Mouse (Mus musculus): ENCODE data around the gene Kcnd1. TPM values are rescaled to one million over a fixed set of nuclear protein-coding genes. Genes with fewer than 3 reads are reported as not detected.
"Not testable (repeated sequence)": the region's sequence is repeated elsewhere in the genome, so short reads cannot be mapped to it uniquely, and the experiment has no call there.

Kcnd1 gene
- polyA plus RNA-seq, 1 experiment from 2014 or later, result 1.3 TPM

- Histone ChIP-seq H3K4me3 (no peak overlapping the region), H3K36me3 (peaks cover 13% of the 10 kb centered on the region), H3K9me3 (no peaks in the 10 kb centered on the region), H3K27ac (no peak overlapping the region), H3K9ac (no peak overlapping the region), H3K4me1 (peaks cover 5% of the 10 kb centered on the region; the same call in 1 of the 2 replicates), H3K4me2 (no peak overlapping the region), H3K27me3 (no peaks in the 10 kb centered on the region)
- WGBS, result 24% methylated on average over 7 of the region's 7 CpGs
- no peak for ATAC-seq (ENCODE audit: insufficient number of reproducible peaks, low FRiP score, low TSS enrichment, low read depth)
These were observed 27.1 kb upstream of the Kcnd1 start for GRCm38 (mm10) chrX:7795016-7795415.

GRCm38 (mm10) chrX:7797327-7797726 is 24.8 kb upstream of the Kcnd1 start:
- Histone ChIP-seq H3K27me3 (no peaks in the 10 kb centered on the region), H3K4me2 (no peak overlapping the region), H3K9ac (no peak overlapping the region), H3K4me3 (no peak overlapping the region), H3K9me3 (no peaks in the 10 kb centered on the region), H3K4me1 (no peaks in the 10 kb centered on the region), H3K36me3 (peaks cover 20% of the 10 kb centered on the region), H3K27ac (no peak overlapping the region)
- ATAC-seq (ENCODE audit: insufficient number of reproducible peaks, low FRiP score, low TSS enrichment, low read depth), result no peak
- WGBS, result 87% methylated on average over 3 of the region's 3 CpGs

GRCm38 (mm10) chrX:7802157-7802556 is 19.9 kb upstream of the Kcnd1 start:
- not testable (repeated sequence) for H3K27ac ChIP-seq; H3K4me3 ChIP-seq; H3K27me3 ChIP-seq; H3K9me3 ChIP-seq; ATAC-seq (ENCODE audit: insufficient number of reproducible peaks, low FRiP score, low TSS enrichment, low read depth); H3K9ac ChIP-seq; H3K4me1 ChIP-seq; H3K4me2 ChIP-seq
- 73% methylated on average over 2 of the region's 2 CpGs for WGBS
- peaks cover 31% of the 10 kb centered on the region for H3K36me3 ChIP-seq

GRCm38 (mm10) chrX:7815016-7815415 is 7.1 kb upstream of the Kcnd1 start:
- not testable (repeated sequence) for H3K27me3 ChIP-seq; H3K4me2 ChIP-seq; H3K4me1 ChIP-seq; H3K9me3 ChIP-seq; H3K9ac ChIP-seq; H3K27ac ChIP-seq; ATAC-seq (ENCODE audit: insufficient number of reproducible peaks, low FRiP score, low TSS enrichment, low read depth); H3K4me3 ChIP-seq
- peaks cover 39% of the 10 kb centered on the region for H3K36me3 ChIP-seq
- 52% methylated on average over 8 of the region's 8 CpGs for WGBS

- H3K36me3 ChIP-seq, result no peaks in the 10 kb centered on the region
- H3K4me2 ChIP-seq, result no peak overlapping the region
- H3K9me3 ChIP-seq, result no peaks in the 10 kb centered on the region
- no peaks in the 10 kb centered on the region for H3K27me3 ChIP-seq
- no peak overlapping the region for H3K9ac ChIP-seq
- 87% methylated on average over 1 of the region's 1 CpGs for WGBS
- H3K4me1 ChIP-seq, result no peaks in the 10 kb centered on the region
- H3K4me3 ChIP-seq, result no peak overlapping the region
- no peak overlapping the region for H3K27ac ChIP-seq
- ATAC-seq (ENCODE audit: insufficient number of reproducible peaks, low FRiP score, low TSS enrichment, low read depth), result no peak
These were observed 15.1 kb downstream of the Kcnd1 start for GRCm38 (mm10) chrX:7837146-7837545.

- Histone ChIP-seq H3K27ac (peak overlapping the region; percentile 63; the same call in 1 of the 2 replicates), H3K4me2 (peak overlapping the region; percentile 42)
- WGBS, result 19% methylated on average over 7 of the region's 7 CpGs
These were observed 18.7 kb downstream of the Kcnd1 start for GRCm38 (mm10) chrX:7840842-7841162.

GRCm38 (mm10) chrX:7841163-7842162 is 19.4 kb downstream of the Kcnd1 start, which contains the start of gene Otud5:
Gene Otud5, plus strand, starts transcription at chrX:7841364.
- peak; percentile 97 for ATAC-seq (ENCODE audit: insufficient number of reproducible peaks, low FRiP score, low TSS enrichment, low read depth)
- Histone ChIP-seq H3K9ac (peak within 1 kb of the TSS; percentile 67), H3K36me3 (no peaks in the 10 kb centered on the region), H3K4me1 (no peaks in the 10 kb centered on the region), H3K4me3 (peak within 1 kb of the TSS; percentile 68), H3K4me2 (peak within 1 kb of the TSS; percentile 56), H3K27ac (peak within 1 kb of the TSS; percentile 94), H3K9me3 (no peaks in the 10 kb centered on the region), H3K27me3 (no peaks in the 10 kb centered on the region)
- WGBS, result 19% methylated on average over 74 of the region's 74 CpGs

More at GRCm38 (mm10) chrX:7840842-7841162, 18.7 kb downstream of the Kcnd1 start:
- Histone ChIP-seq H3K9me3 (no peaks in the 10 kb centered on the region), H3K9ac (no peak overlapping the region), H3K4me3 (peak overlapping the region; percentile 68), H3K36me3 (no peaks in the 10 kb centered on the region), H3K4me1 (no peaks in the 10 kb centered on the region), H3K27me3 (no peaks in the 10 kb centered on the region)
- ATAC-seq (ENCODE audit: insufficient number of reproducible peaks, low FRiP score, low TSS enrichment, low read depth), result no peak

- H3K36me3 ChIP-seq, result no peaks in the 10 kb centered on the region
- no peaks in the 10 kb centered on the region for H3K4me1 ChIP-seq
- H3K27ac ChIP-seq, result peak overlapping the region; percentile 91
- no peak for ATAC-seq (ENCODE audit: insufficient number of reproducible peaks, low FRiP score, low TSS enrichment, low read depth)
- H3K9me3 ChIP-seq, result no peaks in the 10 kb centered on the region
- H3K4me2 ChIP-seq, result peak overlapping the region; percentile 56
- H3K9ac ChIP-seq, result peak overlapping the region; percentile 67
- 27% methylated on average over 42 of the region's 42 CpGs for WGBS
- no peaks in the 10 kb centered on the region for H3K27me3 ChIP-seq
- H3K4me3 ChIP-seq, result peak overlapping the region; percentile 68
These were observed 20.2 kb downstream of the Kcnd1 start for GRCm38 (mm10) chrX:7842318-7842717.

- Histone ChIP-seq H3K4me3 (no peak overlapping the region), H3K9me3 (no peaks in the 10 kb centered on the region), H3K9ac (no peak overlapping the region), H3K36me3 (0 out of 2 replicates have a peak, but pooled peaks cover 3% of the 10 kb centered on the region), H3K4me2 (no peak overlapping the region), H3K27ac (no peak overlapping the region), H3K4me1 (no peaks in the 10 kb centered on the region), H3K27me3 (no peaks in the 10 kb centered on the region)
- WGBS, result 62% methylated on average over 2 of the region's 2 CpGs
- no peak for ATAC-seq (ENCODE audit: insufficient number of reproducible peaks, low FRiP score, low TSS enrichment, low read depth)
These were observed 25.8 kb downstream of the Kcnd1 start for GRCm38 (mm10) chrX:7847845-7848244.

- Histone ChIP-seq H3K9ac (no peak overlapping the region), H3K36me3 (0 out of 2 replicates have a peak, but pooled peaks cover 3% of the 10 kb centered on the region), H3K4me2 (no peak overlapping the region), H3K9me3 (no peaks in the 10 kb centered on the region), H3K4me1 (no peaks in the 10 kb centered on the region), H3K4me3 (no peak overlapping the region), H3K27me3 (no peaks in the 10 kb centered on the region), H3K27ac (no peak overlapping the region)
- WGBS, result 42% methylated on average over 2 of the region's 2 CpGs
- ATAC-seq (ENCODE audit: insufficient number of reproducible peaks, low FRiP score, low TSS enrichment, low read depth), result no peak
These were observed 32.5 kb downstream of the Kcnd1 start for GRCm38 (mm10) chrX:7854578-7854977.

GRCm38 (mm10) chrX:7859191-7859753 is 37.2 kb downstream of the Kcnd1 start:
- Histone ChIP-seq H3K27me3 (no peaks in the 10 kb centered on the region), H3K36me3 (0 out of 2 replicates have a peak, but pooled peaks cover 4% of the 10 kb centered on the region), H3K9ac (no peak overlapping the region), H3K27ac (no peak overlapping the region), H3K4me1 (no peaks in the 10 kb centered on the region), H3K4me3 (no peak overlapping the region), H3K9me3 (no peaks in the 10 kb centered on the region), H3K4me2 (no peak overlapping the region)
- WGBS, result 75% methylated on average over 3 of the region's 3 CpGs
- no peak for ATAC-seq (ENCODE audit: insufficient number of reproducible peaks, low FRiP score, low TSS enrichment, low read depth)

- no peaks in the 10 kb centered on the region for H3K27me3 ChIP-seq
- no peak overlapping the region for H3K9ac ChIP-seq
- WGBS, result 88% methylated on average over 1 of the region's 1 CpGs
- no peak overlapping the region for H3K4me2 ChIP-seq
- peaks cover 11% of the 10 kb centered on the region; the same call in 1 of the 2 replicates for H3K36me3 ChIP-seq
- no peaks in the 10 kb centered on the region for H3K9me3 ChIP-seq
- ATAC-seq (ENCODE audit: insufficient number of reproducible peaks, low FRiP score, low TSS enrichment, low read depth), result no peak
- H3K4me3 ChIP-seq, result no peak overlapping the region
- H3K27ac ChIP-seq, result no peak overlapping the region
- no peaks in the 10 kb centered on the region for H3K4me1 ChIP-seq
These were observed 41.1 kb downstream of the Kcnd1 start for GRCm38 (mm10) chrX:7863181-7863580.

All from limb, embryonic 15.5 days (tissue).